Mouse (Mus musculus) thymus, adult 2 months (tissue): Measurements from ENCODE around the gene Scnn1b. TPM values are rescaled to one million over a fixed set of nuclear protein-coding genes. Genes with fewer than 3 reads are reported as not detected.

Experiments used
- DNase-seq: peaks from one replicate; pipeline ENCODE4 v3.0.0; 2021
- H3K27ac ChIP-seq: fragments of 200-500 bp; 2 replicates; pipeline ENCODE4 v1.5.1; 2012; ENCODE audit warnings: low read length, control low read depth; ENCODE audit not compliant: control insufficient read depth, insufficient read depth
- H3K27me3 ChIP-seq: fragments of 200-500 bp; 2 replicates; pipeline ENCODE4 v1.6.1; 2012; ENCODE audit warnings: mild to moderate bottlenecking, low read length, moderate library complexity, mixed read lengths; ENCODE audit not compliant: control insufficient read depth, insufficient read depth
- H3K36me3 ChIP-seq: fragments of 200-500 bp; 2 replicates; pipeline ENCODE4 v1.6.1; 2012; ENCODE audit warnings: mild to moderate bottlenecking, low read length, moderate library complexity; ENCODE audit not compliant: control insufficient read depth, insufficient read depth
- H3K4me1 ChIP-seq: fragments of 200-500 bp; replicated peaks from 2 replicates; pipeline ENCODE4 v1.6.1; 2012; ENCODE audit warnings: low read length; ENCODE audit not compliant: control insufficient read depth, insufficient read depth
- H3K4me3 ChIP-seq: fragments of 200-500 bp; 2 replicates; pipeline ENCODE4 v1.5.1; 2012; ENCODE audit warnings: mild to moderate bottlenecking, low read length, control low read depth, moderate library complexity; ENCODE audit not compliant: control insufficient read depth, insufficient read depth
- CTCF ChIP-seq: fragments of 200-500 bp; IDR thresholded peaks from 2 replicates; pipeline ENCODE4 v1.5.1; 2012; ENCODE audit warnings: mild to moderate bottlenecking, control low read depth, low read length, moderate library complexity, borderline replicate concordance; ENCODE audit not compliant: control insufficient read depth, poor library complexity, insufficient read depth; ENCODE audit errors: extremely low read depth
- POLR2A ChIP-seq: fragments of 200-500 bp; IDR thresholded peaks from 2 replicates; pipeline ENCODE4 v1.6.1; 2012; ENCODE audit warnings: mild to moderate bottlenecking, low read length, control low read depth, moderate library complexity; ENCODE audit not compliant: control insufficient read depth, poor library complexity, insufficient read depth; ENCODE audit errors: extremely low read depth
- WGBS: fragments of 180-500 bp; shearing (Covaris S2); methylation state at CpG from one replicate; pipeline ENCODE4 v1.1.7; 2018; 5-methylcytosine and 5-hydroxymethylcytosine counted together
- polyA plus RNA-seq: library from polyadenylated mRNA; depleted of rRNA; stranded (reverse); fragments of >200 nt; gene quantifications from 2 replicates; pipeline ENCODE4 v1.2.3, GENCODE M21; 2012; rRNA removed

Gene Scnn1b
- polyA plus RNA-seq, 1 experiment = 1.1 TPM

DNA sequence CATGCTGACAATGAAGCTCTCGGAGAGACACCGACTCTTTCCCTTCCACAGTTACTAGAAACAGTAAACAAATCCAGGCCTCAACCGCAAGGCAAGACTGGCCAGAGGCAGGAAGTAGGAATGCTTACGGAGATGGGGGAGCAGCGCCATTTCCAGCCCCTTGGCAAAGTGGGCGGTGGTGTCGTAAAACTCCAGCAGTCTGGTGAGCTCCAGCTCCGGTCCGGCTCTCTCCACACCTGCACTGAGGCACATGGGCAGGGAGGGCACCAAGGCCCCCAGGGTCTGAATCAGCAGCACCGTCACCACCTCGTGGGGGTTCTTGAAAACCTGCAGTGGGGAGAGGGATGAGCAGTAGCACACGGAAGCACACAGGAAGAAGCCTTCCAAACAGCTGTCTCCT, 91.0 kb downstream of the Scnn1b start:
- no peak overlapping the region for H3K4me3 ChIP-seq
- H3K27ac ChIP-seq = no peak overlapping the region
- TF ChIP-seq POLR2A = no peak
- TF ChIP-seq CTCF = no peak
- DNase-seq = no peak
- H3K4me1 ChIP-seq = no peaks in the 10 kb centered on the region
- 95% methylated on average over 12 of the region's 12 CpGs for WGBS
- no peaks in the 10 kb centered on the region for H3K36me3 ChIP-seq
- no peaks in the 10 kb centered on the region for H3K27me3 ChIP-seq

- Histone ChIP-seq H3K27me3 (no peaks in the 10 kb centered on the region), H3K36me3 (no peaks in the 10 kb centered on the region), H3K4me1 (no peaks in the 10 kb centered on the region), H3K4me3 (no peak overlapping the region), H3K27ac (no peak overlapping the region)
- TF ChIP-seq POLR2A = no peak
- TF ChIP-seq CTCF = no peak
- no peak for DNase-seq
- 68% methylated on average over 7 of the region's 7 CpGs for WGBS
Measured at GRCm38 (mm10) chr7:121961913-121962570, 97.2 kb downstream of the Scnn1b start.

GRCm38 (mm10) chr7:121962571-121962959, 97.7 kb downstream of the Scnn1b start:
- TF ChIP-seq CTCF (no peak), POLR2A (no peak)
- H3K4me1 ChIP-seq = no peaks in the 10 kb centered on the region

DNA sequence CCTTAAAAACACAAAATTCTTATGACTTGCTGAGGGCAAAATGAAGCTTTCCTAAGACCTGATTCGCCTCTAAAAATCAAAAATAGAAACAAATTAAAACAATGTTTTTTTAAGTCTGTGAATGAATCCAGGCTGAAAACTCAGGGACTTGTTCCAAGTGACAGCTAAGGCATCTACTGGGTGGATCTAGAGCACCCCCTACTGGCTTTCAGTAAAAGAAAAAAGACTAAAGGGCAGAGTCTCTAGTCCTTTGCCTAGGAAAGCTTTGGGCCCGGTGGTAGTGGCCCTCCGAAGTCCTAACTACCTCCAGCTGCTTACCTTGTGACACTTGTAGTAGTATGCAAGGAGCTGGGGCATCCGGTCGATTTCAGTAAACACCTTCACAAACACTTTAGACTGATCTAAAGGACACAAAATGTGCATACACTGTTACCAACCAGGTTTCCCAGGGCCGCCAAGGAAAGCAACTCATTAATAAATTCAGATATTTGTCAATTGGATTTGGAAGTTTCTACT, 99.1 kb downstream of the Scnn1b start:
- Histone ChIP-seq H3K27ac (no peak overlapping the region), H3K4me1 (peaks cover 2% of the 10 kb centered on the region; the same call in 1 of the 2 replicates), H3K36me3 (no peaks in the 10 kb centered on the region), H3K27me3 (no peaks in the 10 kb centered on the region), H3K4me3 (no peak overlapping the region)
- DNase-seq = peak; percentile 22
- 83% methylated on average over 6 of the region's 6 CpGs for WGBS
- TF ChIP-seq CTCF = no peak
- TF ChIP-seq POLR2A = no peak

More at GRCm38 (mm10) chr7:121962571-121962959, 97.7 kb downstream of the Scnn1b start:
- Histone ChIP-seq H3K4me3 (no peak overlapping the region), H3K36me3 (no peaks in the 10 kb centered on the region), H3K27me3 (no peaks in the 10 kb centered on the region), H3K27ac (no peak overlapping the region)
- no peak for DNase-seq
- 86% methylated on average over 3 of the region's 3 CpGs for WGBS

GRCm38 (mm10) chr7:121966169-121966568, 101.3 kb downstream of the Scnn1b start:
- no peaks in the 10 kb centered on the region for H3K27me3 ChIP-seq
- no peak for DNase-seq
- WGBS = 88% methylated on average over 7 of the region's 7 CpGs
- TF ChIP-seq POLR2A (no peak), CTCF (no peak)
- H3K27ac ChIP-seq = no peak overlapping the region
- H3K4me1 ChIP-seq = peaks cover 5% of the 10 kb centered on the region; the same call in 1 of the 2 replicates
- H3K36me3 ChIP-seq = no peaks in the 10 kb centered on the region
- no peak overlapping the region for H3K4me3 ChIP-seq

Other genes starting within 250 kb of the Scnn1b start
- gene Usp31, start 157.8 kb upstream of the Scnn1b start, polyA plus RNA-seq = 7.1 and 11.3 TPM in 2 replicates
- 0.61 and 1.3 TPM in 2 replicates for gene Scnn1g, start 130.6 kb upstream of the Scnn1b start, polyA plus RNA-seq
- 14.1 and 15.2 TPM in 2 replicates for gene Cog7, start 116.7 kb downstream of the Scnn1b start, polyA plus RNA-seq
- gene Gga2, start 156.2 kb downstream of the Scnn1b start, polyA plus RNA-seq = 35.4 and 51.1 TPM in 2 replicates
- gene Ubfd1, start 202.1 kb downstream of the Scnn1b start, polyA plus RNA-seq = 34.3 and 35.1 TPM in 2 replicates
- gene Ears2, start 202.2 kb downstream of the Scnn1b start, polyA plus RNA-seq = 9.6 and 10.5 TPM in 2 replicates
- 361 and 467 TPM in 2 replicates for gene Ndufab1, start 236.8 kb downstream of the Scnn1b start, polyA plus RNA-seq